Mouse (Mus musculus) hindbrain, embryonic 10.5 days (tissue): ENCODE data around the gene Grin3b. TPM values are rescaled to one million over a fixed set of nuclear protein-coding genes. Genes with fewer than 3 reads are reported as not detected.

Experiments
- DNase-seq: peaks from one replicate; pipeline ENCODE4 v3.0.0-alpha.2; 2017; ENCODE audit warnings: low spot score
- H3K27ac ChIP-seq: fragments of 300-500 bp; sonication (generic); 2 replicates; pipeline ENCODE4 v1.5.1; 2016; ENCODE audit warnings: mild to moderate bottlenecking, moderate library complexity
- H3K27me3 ChIP-seq: fragments of 300-500 bp; sonication (generic); 2 replicates; pipeline ENCODE4 v1.6.1; 2016; ENCODE audit warnings: mild to moderate bottlenecking; ENCODE audit not compliant: poor library complexity, insufficient read depth, severe bottlenecking
- H3K36me3 ChIP-seq: fragments of 300-500 bp; sonication (generic); 2 replicates; pipeline ENCODE4 v1.6.1; 2016; ENCODE audit warnings: mild to moderate bottlenecking, moderate library complexity
- H3K4me1 ChIP-seq: fragments of 300-500 bp; sonication (generic); replicated peaks from 2 replicates; pipeline ENCODE4 v1.6.1; 2016; ENCODE audit warnings: mild to moderate bottlenecking
- H3K4me3 ChIP-seq: fragments of 300-500 bp; sonication (generic); 2 replicates; pipeline ENCODE4 v1.5.1; 2016; ENCODE audit warnings: mild to moderate bottlenecking, moderate library complexity
- H3K9me3 ChIP-seq: fragments of 300-500 bp; sonication (generic); 2 replicates; pipeline ENCODE4 v1.6.1; 2016; ENCODE audit warnings: mild to moderate bottlenecking, moderate library complexity
- WGBS: fragments of 180-500 bp; shearing (Covaris S2); methylation state at CpG from one replicate; pipeline ENCODE4 v1.1.7; 2016; 5-methylcytosine and 5-hydroxymethylcytosine counted together
- polyA plus RNA-seq: library from polyadenylated mRNA; unstranded; fragments of >200 nt; fragmentation: Nextera tagmentation; extraction: Ambion mirVana; gene quantifications from 2 replicates; pipeline ENCODE4 v1.2.1, GENCODE M21; 2016

Gene Grin3b
- polyA plus RNA-seq, 1 experiment from 2014 or later: 0.35 TPM

GRCm38 (mm10) chr10:79986963-79987362 is 16.4 kb downstream of the Grin3b start:
- Histone ChIP-seq H3K36me3 (peaks cover 13% of the 10 kb centered on the region), H3K27me3 (peaks cover 54% of the 10 kb centered on the region), H3K4me1 (peaks cover 65% of the 10 kb centered on the region), H3K27ac (peak overlapping the region; percentile 87; the same call in 1 of the 2 replicates), H3K4me3 (peak overlapping the region; percentile 61), H3K9me3 (peaks cover 12% of the 10 kb centered on the region; the same call in 1 of the 2 replicates)
- DNase-seq: peak; percentile 88
- WGBS: 3% methylated on average over 11 of the region's 11 CpGs

GRCm38 (mm10) chr10:79987771-79988505 is 17.4 kb downstream of the Grin3b start:
- H3K27ac ChIP-seq: peak overlapping the region; percentile 87
- peaks cover 16% of the 10 kb centered on the region; the same call in 1 of the 2 replicates for H3K9me3 ChIP-seq
- 10% methylated on average over 27 of the region's 27 CpGs for WGBS
- peak overlapping the region; percentile 61 for H3K4me3 ChIP-seq
- peaks cover 19% of the 10 kb centered on the region for H3K36me3 ChIP-seq
- no peak for DNase-seq
- peaks cover 54% of the 10 kb centered on the region for H3K27me3 ChIP-seq
- H3K4me1 ChIP-seq: peaks cover 57% of the 10 kb centered on the region

GRCm38 (mm10) chr10:79988506-79989271 is 18.2 kb downstream of the Grin3b start, which contains the start of gene Cnn2:
Gene Cnn2 (plus strand): TSS chr10:79988584.
- peaks cover 54% of the 10 kb centered on the region for H3K27me3 ChIP-seq
- DNase-seq: peak; percentile 70
- peak within 1 kb of the TSS; percentile 87 for H3K27ac ChIP-seq
- under 1% methylated on average over 59 of the region's 59 CpGs for WGBS
- H3K36me3 ChIP-seq: peaks cover 26% of the 10 kb centered on the region
- H3K9me3 ChIP-seq: peaks cover 16% of the 10 kb centered on the region; the same call in 1 of the 2 replicates
- H3K4me1 ChIP-seq: peaks cover 50% of the 10 kb centered on the region
- peak within 1 kb of the TSS; percentile 61 for H3K4me3 ChIP-seq

- peaks cover 30% of the 10 kb centered on the region for H3K36me3 ChIP-seq
- no peak for DNase-seq
- peak overlapping the region; percentile 87 for H3K27ac ChIP-seq
- peaks cover 54% of the 10 kb centered on the region for H3K27me3 ChIP-seq
- peaks cover 48% of the 10 kb centered on the region for H3K4me1 ChIP-seq
- 26% methylated on average over 8 of the region's 8 CpGs for WGBS
- H3K9me3 ChIP-seq: peaks cover 16% of the 10 kb centered on the region; the same call in 1 of the 2 replicates
- peak overlapping the region; percentile 61 for H3K4me3 ChIP-seq
These were observed 18.8 kb downstream of the Grin3b start for GRCm38 (mm10) chr10:79989272-79989786.

GRCm38 (mm10) chr10:79989870-79990269 is 19.4 kb downstream of the Grin3b start:
- 12% methylated on average over 15 of the region's 15 CpGs for WGBS
- peak overlapping the region; percentile 63 for H3K27ac ChIP-seq
- H3K4me1 ChIP-seq: peaks cover 48% of the 10 kb centered on the region
- H3K36me3 ChIP-seq: peaks cover 36% of the 10 kb centered on the region
- peaks cover 54% of the 10 kb centered on the region for H3K27me3 ChIP-seq
- DNase-seq: peak; percentile 42
- peak overlapping the region; percentile 61 for H3K4me3 ChIP-seq
- peaks cover 16% of the 10 kb centered on the region; the same call in 1 of the 2 replicates for H3K9me3 ChIP-seq

- WGBS: 56% methylated on average over 12 of the region's 12 CpGs
- Histone ChIP-seq H3K27me3 (peaks cover 53% of the 10 kb centered on the region), H3K4me3 (peak overlapping the region; percentile 2; the same call in 1 of the 2 replicates)
These were observed 20.6 kb downstream of the Grin3b start for GRCm38 (mm10) chr10:79991099-79991498.

GRCm38 (mm10) chr10:79991548-79991947 is 21.0 kb downstream of the Grin3b start:
- WGBS: 84% methylated on average over 6 of the region's 6 CpGs
- H3K4me3 ChIP-seq: peak overlapping the region; percentile 2; the same call in 1 of the 2 replicates
- peaks cover 38% of the 10 kb centered on the region for H3K36me3 ChIP-seq

More at GRCm38 (mm10) chr10:79991099-79991498, 20.6 kb downstream of the Grin3b start:
- Histone ChIP-seq H3K4me1 (peaks cover 44% of the 10 kb centered on the region), H3K36me3 (peaks cover 38% of the 10 kb centered on the region), H3K9me3 (peaks cover 16% of the 10 kb centered on the region; the same call in 1 of the 2 replicates), H3K27ac (no peak overlapping the region)
- no peak for DNase-seq

GRCm38 (mm10) chr10:79994397-79995115 is 24.0 kb downstream of the Grin3b start:
- Histone ChIP-seq H3K27ac (no peak overlapping the region), H3K27me3 (peaks cover 40% of the 10 kb centered on the region), H3K36me3 (peaks cover 38% of the 10 kb centered on the region), H3K4me1 (peaks cover 33% of the 10 kb centered on the region), H3K9me3 (peaks cover 16% of the 10 kb centered on the region; the same call in 1 of the 2 replicates), H3K4me3 (no peak overlapping the region)
- DNase-seq: no peak
- WGBS: 93% methylated on average over 16 of the region's 16 CpGs

More at GRCm38 (mm10) chr10:79991548-79991947, 21.0 kb downstream of the Grin3b start:
- peaks cover 49% of the 10 kb centered on the region for H3K27me3 ChIP-seq
- H3K4me1 ChIP-seq: peaks cover 44% of the 10 kb centered on the region
- DNase-seq: no peak
- no peak overlapping the region for H3K27ac ChIP-seq
- peaks cover 16% of the 10 kb centered on the region; the same call in 1 of the 2 replicates for H3K9me3 ChIP-seq

GRCm38 (mm10) chr10:79995636-79996035 is 25.1 kb downstream of the Grin3b start:
- H3K36me3 ChIP-seq: peaks cover 38% of the 10 kb centered on the region
- H3K27ac ChIP-seq: peak overlapping the region; percentile 81; the same call in 1 of the 2 replicates
- peaks cover 26% of the 10 kb centered on the region for H3K4me1 ChIP-seq
- 90% methylated on average over 1 of the region's 1 CpGs for WGBS
- H3K27me3 ChIP-seq: peaks cover 40% of the 10 kb centered on the region
- H3K9me3 ChIP-seq: peaks cover 16% of the 10 kb centered on the region; the same call in 1 of the 2 replicates
- no peak for DNase-seq
- peak overlapping the region; percentile 64; the same call in 1 of the 2 replicates for H3K4me3 ChIP-seq

GRCm38 (mm10) chr10:79996272-79997033 is 25.9 kb downstream of the Grin3b start, which contains the start of gene Abca7:
Gene Abca7 (plus strand): TSS chr10:79996494.
- Histone ChIP-seq H3K4me3 (peak within 1 kb of the TSS; percentile 64), H3K4me1 (peaks cover 26% of the 10 kb centered on the region), H3K27me3 (peaks cover 40% of the 10 kb centered on the region), H3K9me3 (peaks cover 9% of the 10 kb centered on the region; the same call in 1 of the 2 replicates), H3K36me3 (peaks cover 34% of the 10 kb centered on the region), H3K27ac (peak within 1 kb of the TSS; percentile 81)
- under 1% methylated on average over 34 of the region's 34 CpGs for WGBS
- peak; percentile 97 for DNase-seq

GRCm38 (mm10) chr10:79997034-79997760 is 26.7 kb downstream of the Grin3b start:
- peaks cover 47% of the 10 kb centered on the region for H3K27me3 ChIP-seq
- under 1% methylated on average over 35 of the region's 35 CpGs for WGBS
- peak overlapping the region; percentile 81 for H3K27ac ChIP-seq
- peaks cover 28% of the 10 kb centered on the region for H3K4me1 ChIP-seq
- H3K4me3 ChIP-seq: peak overlapping the region; percentile 64
- peak; percentile 92 for DNase-seq
- peaks cover 26% of the 10 kb centered on the region for H3K36me3 ChIP-seq
- 0 out of 2 replicates have a peak, but pooled peaks cover 2% of the 10 kb centered on the region for H3K9me3 ChIP-seq
